Mouse (Mus musculus): Measurements from ENCODE around the gene Fbxw11. TPM values are rescaled to one million over a fixed set of nuclear protein-coding genes. Genes with fewer than 3 reads are reported as not detected.
A peak's percentile ranks its signal among the peaks of the same experiment; 100 is the strongest.

Fbxw11 gene
- polyA plus RNA-seq, 1 experiment from 2014 or later = 114 TPM

- ATAC-seq (ENCODE audit: low FRiP score) = no peak
- H3K4me1 ChIP-seq (replicated peaks; ENCODE audit: control insufficient read depth, insufficient read depth, low read length) = no peaks in the 10 kb centered on the region
- H3K27me3 ChIP-seq (ENCODE audit: control insufficient read depth, insufficient read depth, low read length) = no peaks in the 10 kb centered on the region
- 0 out of 2 replicates have a peak, but pooled peaks cover 4% of the 10 kb centered on the region for H3K9me3 ChIP-seq (ENCODE audit: control insufficient read depth, low read length)
- no peak overlapping the region for H3K4me3 ChIP-seq (replicated peaks; ENCODE audit: low read length)
- no peak for DNase-seq (ENCODE audit: low spot score)
- H3K4me2 ChIP-seq (replicated peaks) = no peak overlapping the region
- WGBS = 79% methylated on average over 12 of the region's 12 CpGs
- H3K36me3 ChIP-seq (replicated peaks; ENCODE audit: control insufficient read depth, insufficient read depth) = no peaks in the 10 kb centered on the region
- no peak overlapping the region for H3K9ac ChIP-seq
- no peak overlapping the region for H3K27ac ChIP-seq
Measured at GRCm38 (mm10) chr11:32768642-32769343, 126.3 kb downstream of the Fbxw11 start.

DNA sequence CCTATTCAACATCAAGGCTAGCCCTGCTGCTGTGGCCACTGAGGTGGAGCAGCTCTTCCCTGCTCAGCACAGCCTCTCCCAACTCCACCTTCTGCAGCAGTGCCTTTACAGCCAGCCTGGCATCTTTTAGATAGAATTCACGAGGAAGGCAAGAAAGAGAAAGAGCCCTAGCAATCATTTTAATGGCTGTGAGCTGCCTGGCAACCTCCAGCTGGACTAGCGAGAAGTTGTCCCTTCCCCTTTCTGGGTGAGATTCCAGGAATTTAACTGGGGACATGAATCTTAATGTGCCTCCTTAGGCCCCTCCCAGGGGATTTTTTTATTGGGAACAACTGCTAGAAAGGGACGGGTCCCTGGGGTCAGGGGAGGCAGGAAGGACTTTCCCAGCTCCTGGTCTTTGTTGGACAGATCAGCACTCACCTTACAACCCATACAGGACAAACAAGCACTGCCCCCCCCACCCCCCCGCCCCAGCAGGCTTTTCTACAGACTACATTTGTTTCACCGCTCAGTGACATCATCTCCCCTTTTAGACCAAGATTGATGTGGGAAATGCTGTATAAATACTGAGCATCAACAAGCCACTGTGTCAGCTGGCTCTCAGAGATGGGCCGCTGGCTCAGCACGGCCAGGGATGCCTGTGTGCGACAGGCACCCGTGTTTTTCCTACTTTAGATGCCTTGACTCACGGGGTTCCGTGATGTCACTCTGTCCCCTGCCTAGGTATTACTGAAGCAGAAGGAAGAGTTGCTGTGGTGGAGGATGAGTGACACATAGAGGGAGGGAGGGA is 138.4 kb downstream of the Fbxw11 start:
- Histone ChIP-seq H3K4me3 (replicated peaks; ENCODE audit: low read length) (no peak overlapping the region), H3K36me3 (replicated peaks; ENCODE audit: control insufficient read depth, insufficient read depth) (no peaks in the 10 kb centered on the region), H3K4me2 (replicated peaks) (no peak overlapping the region), H3K9me3 (ENCODE audit: control insufficient read depth, low read length) (no peaks in the 10 kb centered on the region), H3K4me1 (replicated peaks; ENCODE audit: control insufficient read depth, insufficient read depth, low read length) (no peaks in the 10 kb centered on the region), H3K27ac (peak overlapping the region; percentile 6; the same call in 1 of the 2 replicates), H3K9ac (no peak overlapping the region), H3K27me3 (ENCODE audit: control insufficient read depth, insufficient read depth, low read length) (no peaks in the 10 kb centered on the region)
- DNase-seq (ENCODE audit: low spot score) (no peak), ATAC-seq (ENCODE audit: low FRiP score) (peak; percentile 83)
- 41% methylated on average over 11 of the region's 11 CpGs for WGBS

DNA sequence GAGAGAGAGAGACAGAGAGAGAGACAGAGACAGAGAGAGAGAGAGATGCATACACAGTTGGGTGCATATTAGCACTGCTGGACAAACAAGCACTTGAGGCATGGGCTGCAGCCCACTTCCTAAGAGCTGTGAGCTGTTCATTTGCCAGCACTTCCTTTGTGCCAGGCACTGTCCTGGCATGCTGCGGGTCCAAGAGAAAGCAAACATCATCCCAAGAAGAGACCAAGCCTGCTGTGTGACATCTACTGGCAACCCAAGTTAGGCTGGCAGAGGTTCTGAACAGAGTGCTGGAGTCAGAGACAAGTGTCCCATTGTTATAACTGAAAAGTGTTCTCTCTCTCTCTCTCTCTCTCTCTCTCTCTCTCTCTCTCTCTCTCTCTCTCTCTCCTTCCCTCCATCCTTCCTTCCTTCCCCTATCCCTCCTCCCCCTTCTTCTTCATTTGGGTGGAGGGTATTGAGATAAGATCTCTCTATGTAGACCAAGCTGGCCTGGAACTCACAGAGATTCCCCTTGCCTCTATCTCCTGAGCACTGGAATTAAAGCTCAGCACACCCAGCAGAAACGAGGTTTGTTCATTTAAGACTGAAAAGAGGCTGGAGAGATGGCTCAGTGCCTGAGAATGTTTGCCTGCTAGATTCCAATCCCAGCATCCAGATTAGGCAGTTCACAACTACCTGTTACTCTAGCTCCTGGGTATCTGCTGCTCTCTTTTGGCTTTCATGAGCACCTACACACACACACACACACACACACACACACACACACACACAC is 139.3 kb downstream of the Fbxw11 start:
- no peak overlapping the region for H3K4me2 ChIP-seq (replicated peaks)
- no peak overlapping the region for H3K9ac ChIP-seq
- H3K4me1 ChIP-seq (replicated peaks; ENCODE audit: control insufficient read depth, insufficient read depth, low read length) = no peaks in the 10 kb centered on the region
- no peak overlapping the region for H3K4me3 ChIP-seq (replicated peaks; ENCODE audit: low read length)
- DNase-seq (ENCODE audit: low spot score) (peak; percentile 56), ATAC-seq (ENCODE audit: low FRiP score) (peak; percentile 77; the same call in 1 of the 2 replicates)
- no peaks in the 10 kb centered on the region for H3K9me3 ChIP-seq (ENCODE audit: control insufficient read depth, low read length)
- H3K27ac ChIP-seq = 0 out of 2 replicates have a peak overlapping the region, but pooled peaks have one; percentile 21
- no peaks in the 10 kb centered on the region for H3K36me3 ChIP-seq (replicated peaks; ENCODE audit: control insufficient read depth, insufficient read depth)
- 61% methylated on average over 2 of the region's 2 CpGs for WGBS
- no peaks in the 10 kb centered on the region for H3K27me3 ChIP-seq (ENCODE audit: control insufficient read depth, insufficient read depth, low read length)

- no peaks in the 10 kb centered on the region for H3K4me1 ChIP-seq (replicated peaks; ENCODE audit: control insufficient read depth, insufficient read depth, low read length)
- H3K27me3 ChIP-seq (ENCODE audit: control insufficient read depth, insufficient read depth, low read length) = no peaks in the 10 kb centered on the region
- no peak overlapping the region for H3K27ac ChIP-seq
- DNase-seq (ENCODE audit: low spot score) = no peak
- no peak overlapping the region for H3K4me3 ChIP-seq (replicated peaks; ENCODE audit: low read length)
- H3K36me3 ChIP-seq (replicated peaks; ENCODE audit: control insufficient read depth, insufficient read depth) = no peaks in the 10 kb centered on the region
- no peak overlapping the region for H3K9ac ChIP-seq
- WGBS = 82% methylated on average over 3 of the region's 3 CpGs
- H3K4me2 ChIP-seq (replicated peaks) = no peak overlapping the region
- no peaks in the 10 kb centered on the region for H3K9me3 ChIP-seq (ENCODE audit: control insufficient read depth, low read length)
- no peak for ATAC-seq (ENCODE audit: low FRiP score)
Measured at GRCm38 (mm10) chr11:32782724-32783123, 140.2 kb downstream of the Fbxw11 start.

GRCm38 (mm10) chr11:32785591-32786147 is 143.1 kb downstream of the Fbxw11 start:
- no peak for ATAC-seq (ENCODE audit: low FRiP score)
- Histone ChIP-seq H3K27me3 (ENCODE audit: control insufficient read depth, insufficient read depth, low read length) (no peaks in the 10 kb centered on the region), H3K4me1 (replicated peaks; ENCODE audit: control insufficient read depth, insufficient read depth, low read length) (no peaks in the 10 kb centered on the region), H3K9me3 (ENCODE audit: control insufficient read depth, low read length) (no peaks in the 10 kb centered on the region), H3K36me3 (replicated peaks; ENCODE audit: control insufficient read depth, insufficient read depth) (no peaks in the 10 kb centered on the region), H3K27ac (no peak overlapping the region), H3K9ac (no peak overlapping the region), H3K4me2 (replicated peaks) (no peak overlapping the region), H3K4me3 (replicated peaks; ENCODE audit: low read length) (no peak overlapping the region)
- WGBS = 89% methylated on average over 6 of the region's 6 CpGs
- no peak for DNase-seq (ENCODE audit: low spot score)

- ATAC-seq (ENCODE audit: low FRiP score) = no peak
- WGBS = 90% methylated on average over 5 of the region's 5 CpGs
- no peaks in the 10 kb centered on the region for H3K36me3 ChIP-seq (replicated peaks; ENCODE audit: control insufficient read depth, insufficient read depth)
Measured at GRCm38 (mm10) chr11:32786201-32786600, 143.7 kb downstream of the Fbxw11 start.

DNA sequence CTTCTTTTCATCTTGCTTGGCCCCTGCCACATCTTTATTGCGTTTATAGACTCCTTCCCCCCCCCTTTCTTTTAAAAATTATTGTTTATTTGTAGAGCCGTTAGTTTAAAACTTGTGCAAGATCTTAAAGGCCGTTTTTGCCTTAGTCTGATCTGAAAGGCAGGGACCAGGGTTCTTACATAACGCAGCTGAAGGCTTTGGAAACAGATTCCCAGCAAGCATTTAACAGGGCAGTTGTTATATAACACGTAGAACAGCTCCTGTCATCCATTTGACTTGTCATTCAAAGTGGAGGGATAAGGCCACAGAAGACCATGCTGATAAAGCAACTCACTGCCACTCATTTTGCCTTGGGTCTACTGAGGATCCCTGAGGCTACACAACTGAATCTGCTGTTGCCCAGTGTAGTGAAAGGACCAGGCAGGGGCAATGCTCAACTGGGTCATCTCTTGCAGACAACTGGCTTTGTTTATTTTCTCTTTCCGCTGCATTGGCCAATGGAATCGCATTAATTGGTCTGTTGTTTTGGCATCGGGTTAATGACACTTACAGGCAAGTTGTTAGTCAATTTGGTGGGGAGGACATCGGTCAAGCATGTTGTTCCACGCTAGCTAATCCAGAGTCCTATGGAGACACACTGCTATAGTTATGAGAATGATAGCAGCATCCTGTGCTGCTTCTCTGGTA is 152.4 kb downstream of the Fbxw11 start:
- WGBS = 76% methylated on average over 10 of the region's 10 CpGs
- no peaks in the 10 kb centered on the region for H3K9me3 ChIP-seq (ENCODE audit: control insufficient read depth, low read length)
- no peak for ATAC-seq (ENCODE audit: low FRiP score)
- H3K4me1 ChIP-seq (replicated peaks; ENCODE audit: control insufficient read depth, insufficient read depth, low read length) = no peaks in the 10 kb centered on the region
- no peak overlapping the region for H3K9ac ChIP-seq
- DNase-seq (ENCODE audit: low spot score) = no peak
- no peaks in the 10 kb centered on the region for H3K27me3 ChIP-seq (ENCODE audit: control insufficient read depth, insufficient read depth, low read length)
- no peak overlapping the region for H3K4me2 ChIP-seq (replicated peaks)
- H3K4me3 ChIP-seq (replicated peaks; ENCODE audit: low read length) = no peak overlapping the region
- no peaks in the 10 kb centered on the region for H3K36me3 ChIP-seq (replicated peaks; ENCODE audit: control insufficient read depth, insufficient read depth)
- H3K27ac ChIP-seq = no peak overlapping the region

More at GRCm38 (mm10) chr11:32786201-32786600, 143.7 kb downstream of the Fbxw11 start:
- no peak for DNase-seq (ENCODE audit: low spot score)
- Histone ChIP-seq H3K9me3 (ENCODE audit: control insufficient read depth, low read length) (no peaks in the 10 kb centered on the region), H3K27ac (no peak overlapping the region), H3K9ac (no peak overlapping the region), H3K4me2 (replicated peaks) (no peak overlapping the region), H3K4me1 (replicated peaks; ENCODE audit: control insufficient read depth, insufficient read depth, low read length) (no peaks in the 10 kb centered on the region), H3K4me3 (replicated peaks; ENCODE audit: low read length) (no peak overlapping the region), H3K27me3 (ENCODE audit: control insufficient read depth, insufficient read depth, low read length) (no peaks in the 10 kb centered on the region)
